15 mouse cellular contexts compared by ENCODE assay signal in the genomic region with DNA sequence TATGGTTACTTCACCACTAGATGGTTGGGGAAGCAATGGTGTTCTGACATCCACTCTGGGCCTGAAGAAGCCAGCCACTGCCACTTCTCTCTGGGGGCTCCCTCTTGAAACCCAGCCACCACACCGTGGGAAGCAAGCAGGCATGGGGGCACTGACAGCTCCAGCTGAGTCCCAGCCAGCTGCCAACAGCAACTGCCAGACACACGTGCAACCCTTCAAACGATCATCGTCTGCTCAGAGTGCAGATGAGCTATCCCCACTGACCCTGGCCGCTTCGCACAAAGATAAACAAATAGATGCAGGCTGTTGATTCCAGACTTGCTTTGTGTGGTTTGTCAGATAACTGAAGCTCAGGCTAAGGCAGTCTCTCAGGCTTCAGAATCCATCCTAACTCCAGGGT. TPM values are rescaled to one million over a fixed set of nuclear protein-coding genes. Genes with fewer than 3 reads are reported as not detected.
DNase-seq lines count a peak whose midpoint lies in the region; ATAC-seq and TF ChIP-seq lines count a peak whose summit lies in the region.
"Had no signal": no experiment of that assay in that cellular context is flagged by ENCODE, and none has a peak within 500 bp of the region (broad histone marks: within the 10 kb centered on the region; RNA-seq: fewer than 3 reads in every experiment).

No protein-coding gene starts in this region.

- peak overlapping the region; percentile 42; the same call in 1 of the 2 replicates for H3K27ac ChIP-seq in lung, embryonic 14.5 days (ENCODE audit: low read depth)
- no peak overlapping the region for H3K27ac ChIP-seq in lung, postnatal 0 days (ENCODE audit: low read length)
- H3K27ac ChIP-seq in limb, embryonic 10.5 days: peak overlapping the region; percentile 73
- H3K27ac ChIP-seq: kidney, embryonic 15.5 days had no signal

- peak; percentile 73 for DNase-seq in lung, embryonic 14.5 days
- no peak for DNase-seq in lung, postnatal 0 days (ENCODE audit: low spot score)
- peak; percentile 27 for DNase-seq in NIH3T3 (ENCODE audit: low read depth)
- no peak for DNase-seq in limb, embryonic 10.5 days (ENCODE audit: low spot score)
- peak; percentile 16 for DNase-seq in thymus, postnatal 0 days (ENCODE audit: low spot score)
- DNase-seq in natural killer cell, adult 2 months (ENCODE audit: low spot score in 2 of 2): no peak
- no peak for DNase-seq in urinary bladder, postnatal 36 days (ENCODE audit: low spot score in 2 of 2)
- DNase-seq: adrenal gland, postnatal 36 days; cerebellum, postnatal 36 days; gastrocnemius, postnatal 36 days; heart, postnatal 36 days; right cerebral cortex, postnatal 14 days had no signal

- 13% methylated on average over 6 of the region's 6 CpGs for WGBS in lung, embryonic 14.5 days
- WGBS in lung, postnatal 0 days: 29% methylated on average over 6 of the region's 6 CpGs
- 44% methylated on average over 6 of the region's 6 CpGs for WGBS in limb, embryonic 10.5 days

- TF ChIP-seq CTCF in lung, embryonic 14.5 days (IDR thresholded peaks at IDR 0.05; ENCODE audit: low read depth): no peak
- TF ChIP-seq CTCF in lung, postnatal 0 days (IDR thresholded peaks at IDR 0.05): no peak

- no peak overlapping the region for H3K4me2 ChIP-seq in lung, embryonic 14.5 days
- no peak overlapping the region for H3K4me2 ChIP-seq in lung, postnatal 0 days (replicated peaks; ENCODE audit: low read depth, low read length)
- H3K4me2 ChIP-seq: heart, embryonic 11.5 days; kidney, embryonic 15.5 days had no signal

- no peaks in the 10 kb centered on the region for H3K9me3 ChIP-seq in lung, embryonic 14.5 days (ENCODE audit: low read depth, low read length)
- H3K9me3 ChIP-seq in lung, postnatal 0 days (ENCODE audit: low read length): no peaks in the 10 kb centered on the region
- no peaks in the 10 kb centered on the region for H3K9me3 ChIP-seq in limb, embryonic 10.5 days (replicated peaks)
- H3K9me3 ChIP-seq: kidney, embryonic 15.5 days had no signal

- H3K4me3 ChIP-seq in lung, embryonic 14.5 days (ENCODE audit: low read depth, low read length): no peak overlapping the region
- no peak overlapping the region for H3K4me3 ChIP-seq in lung, postnatal 0 days (ENCODE audit: low read depth, low read length)
- H3K4me3 ChIP-seq in limb, embryonic 10.5 days: no peak overlapping the region
- H3K4me3 ChIP-seq: kidney, embryonic 15.5 days had no signal

- ATAC-seq in lung, embryonic 14.5 days (ENCODE audit: insufficient read depth): peak; percentile 74; the same call in 1 of the 2 replicates
- no peak for ATAC-seq in lung, postnatal 0 days
- ATAC-seq: inflammation-experienced regulatory T-cells, adult 6 months had no signal

- H3K36me3 ChIP-seq in lung, embryonic 14.5 days (ENCODE audit: insufficient read depth): no peaks in the 10 kb centered on the region
- no peaks in the 10 kb centered on the region for H3K36me3 ChIP-seq in lung, postnatal 0 days (ENCODE audit: insufficient read depth, low read length)
- H3K36me3 ChIP-seq in limb, embryonic 10.5 days: no peaks in the 10 kb centered on the region
- H3K36me3 ChIP-seq: kidney, embryonic 15.5 days had no signal

- TF ChIP-seq EP300 in lung, postnatal 0 days (IDR thresholded peaks at IDR 0.05): no peak

- H3K9ac ChIP-seq in lung, embryonic 14.5 days: no peak overlapping the region
- no peak overlapping the region for H3K9ac ChIP-seq in lung, postnatal 0 days (replicated peaks; ENCODE audit: low read depth)
- H3K9ac ChIP-seq: kidney, embryonic 15.5 days had no signal

- peaks cover 5% of the 10 kb centered on the region for H3K4me1 ChIP-seq in lung, embryonic 14.5 days (ENCODE audit: insufficient read depth)
- H3K4me1 ChIP-seq in lung, postnatal 0 days (ENCODE audit: insufficient read depth, low read depth, low read length): no peaks in the 10 kb centered on the region
- H3K4me1 ChIP-seq in limb, embryonic 10.5 days: peaks cover 42% of the 10 kb centered on the region
- H3K4me1 ChIP-seq: kidney, embryonic 15.5 days had no signal

- H3K27me3 ChIP-seq in lung, embryonic 14.5 days (ENCODE audit: insufficient read depth, low read length): no peaks in the 10 kb centered on the region
- H3K27me3 ChIP-seq in lung, postnatal 0 days (replicated peaks; ENCODE audit: insufficient read depth, low read length): no peaks in the 10 kb centered on the region
- H3K27me3 ChIP-seq in limb, embryonic 10.5 days (ENCODE audit: low read depth, poor library complexity, severe bottlenecking): 0 out of 2 replicates have a peak, but pooled peaks cover 10% of the 10 kb centered on the region
- H3K27me3 ChIP-seq: kidney, embryonic 15.5 days had no signal

RNA-seq across cellular contexts. Expression of a gene that starts 37.4 kb away (rescaled TPM):
- 28.4 and 31.8 TPM in 2 replicates for polyA plus RNA-seq in lung, embryonic 14.5 days (2014; fragmentation: Nextera tagmentation; extraction: Ambion mirVana)
- polyA plus RNA-seq in lung, postnatal 0 days (2015; fragmentation: Nextera tagmentation; extraction: Ambion mirVana): 14.4 and 15.9 TPM in 2 replicates
- 8.2 and 13.2 TPM in 2 replicates for polyA plus RNA-seq in limb, embryonic 10.5 days (2016; fragmentation: Nextera tagmentation; extraction: Ambion mirVana)
- 1.0 and 2.6 TPM in 2 replicates for polyA plus RNA-seq in thymus, postnatal 0 days (2015; fragmentation: Nextera tagmentation; extraction: Ambion mirVana)
- polyA plus RNA-seq: inflammation-experienced regulatory T-cells, adult 6 months had no signal

Comparison
In these comparisons a context has a peak if more than half of its experiments do, and no peak if none do; other contexts are left out.
1. DNase-seq: peak in lung, embryonic 14.5 days (single experiment), NIH3T3 (single experiment) and thymus, postnatal 0 days (single experiment); none in lung, postnatal 0 days (single experiment), limb, embryonic 10.5 days (single experiment), natural killer cell, adult 2 months (0 of 2) and urinary bladder, postnatal 36 days (0 of 2).